Mouse (Mus musculus): ENCODE data around the gene Pex16. TPM values are rescaled to one million over a fixed set of nuclear protein-coding genes. Genes with fewer than 3 reads are reported as not detected.

Pex16 gene
- polyA plus RNA-seq, 1 experiment from 2014 or later, result 42.0 TPM

Small RNAs within 50 kb of the gene (microRNA-seq; reads per million reads assigned to microRNA genes)
- 0.83 reads per million for gene Mir7000

Other genes starting within 250 kb of the Pex16 start
- 1.4 and 2.4 TPM in 2 replicates for gene Large2, start 193 bp downstream of the Pex16 start, polyA plus RNA-seq (2015; fragmentation: Nextera tagmentation; extraction: Ambion mirVana)
- gene 1700029I15Rik, start 7.9 kb downstream of the Pex16 start, polyA plus RNA-seq (2015; fragmentation: Nextera tagmentation; extraction: Ambion mirVana), result 5.7 and 8.6 TPM in 2 replicates
- 101 TPM in 2 replicates for gene Mapk8ip1, start 26.6 kb downstream of the Pex16 start, polyA plus RNA-seq (2015; fragmentation: Nextera tagmentation; extraction: Ambion mirVana)
- 40.1 and 46.8 TPM in 2 replicates for gene Cry2, start 59.4 kb downstream of the Pex16 start, polyA plus RNA-seq (2015; fragmentation: Nextera tagmentation; extraction: Ambion mirVana)
- 10.6 and 12.7 TPM in 2 replicates for gene Slc35c1, start 85.9 kb downstream of the Pex16 start, polyA plus RNA-seq (2015; fragmentation: Nextera tagmentation; extraction: Ambion mirVana)
- gene Chst1, start 225.0 kb downstream of the Pex16 start, polyA plus RNA-seq (2015; fragmentation: Nextera tagmentation; extraction: Ambion mirVana), result 18.8 and 27.3 TPM in 2 replicates